In genomic region chr17:43567992-43568888, GRCm38 (mm10) we compare ENCODE assay signal across 8 mouse cellular contexts. TPM values are rescaled to one million over a fixed set of nuclear protein-coding genes. Genes with fewer than 3 reads are reported as not detected.
DNase-seq lines count a peak whose midpoint lies in the region; ATAC-seq and TF ChIP-seq lines count a peak whose summit lies in the region.

Gene Pla2g7, plus strand, starts transcription at chr17:43568098.

- peak within 1 kb of the TSS; percentile 79 for H3K4me2 ChIP-seq in embryonic facial prominence, embryonic 12.5 days (replicated peaks)
- H3K4me2 ChIP-seq in limb, embryonic 14.5 days (replicated peaks; ENCODE audit: low read depth, low read length, severe bottlenecking) = peak within 1 kb of the TSS; percentile 74
- peak within 1 kb of the TSS; percentile 90 for H3K4me2 ChIP-seq in midbrain, postnatal 0 days (ENCODE audit: low read depth, low read length, poor library complexity, severe bottlenecking)

- H3K27me3 ChIP-seq in embryonic facial prominence, embryonic 12.5 days = no peaks in the 10 kb centered on the region
- H3K27me3 ChIP-seq in heart, adult 2 months (ENCODE audit: control insufficient read depth, insufficient read depth, low read length) = no peaks in the 10 kb centered on the region
- no peaks in the 10 kb centered on the region for H3K27me3 ChIP-seq in kidney, adult 2 months (replicated peaks; ENCODE audit: control insufficient read depth, insufficient read depth, low read length)
- no peaks in the 10 kb centered on the region for H3K27me3 ChIP-seq in limb, embryonic 14.5 days (ENCODE audit: control insufficient read depth, insufficient read depth, low read length)
- no peaks in the 10 kb centered on the region for H3K27me3 ChIP-seq in midbrain, postnatal 0 days (ENCODE audit: insufficient read depth, low read length)
- no peaks in the 10 kb centered on the region; the same call in 1 of the 2 replicates for H3K27me3 ChIP-seq in testis, adult 2 months (ENCODE audit: control insufficient read depth, insufficient read depth, low read length)

- TF ChIP-seq POLR2A in heart, adult 2 months (IDR thresholded peaks at IDR 0.05; ENCODE audit: insufficient read depth, low read depth, low read length) = peak; percentile 47; the same call in 1 of the 2 replicates
- no peak for TF ChIP-seq POLR2A in kidney, adult 2 months (IDR thresholded peaks at IDR 0.05; ENCODE audit: low read depth, low read length)
- no peak for TF ChIP-seq POLR2A in limb, embryonic 14.5 days (IDR thresholded peaks at IDR 0.05; ENCODE audit: borderline replicate concordance, extremely low read depth, insufficient read depth, insufficient read length)
- TF ChIP-seq POLR2A in testis, adult 2 months (IDR thresholded peaks at IDR 0.05; ENCODE audit: control insufficient read depth, low read depth, low read length) = peak; percentile 45; the same call in 1 of the 2 replicates

- peak; percentile 22 for DNase-seq in ovary, postnatal 14 days (ENCODE audit: low spot score)
- DNase-seq in ovary, adult 18-20 months (ENCODE audit: low spot score) = no peak
- DNase-seq in heart, adult 2 months = peak; percentile 60
- peak; percentile 38 for DNase-seq in kidney, adult 2 months
- DNase-seq in limb, embryonic 14.5 days (ENCODE audit: low spot score) = peak; percentile 18
- DNase-seq in midbrain, postnatal 0 days (ENCODE audit: low spot score) = peak; percentile 58

- no peaks in the 10 kb centered on the region for H3K36me3 ChIP-seq in embryonic facial prominence, embryonic 12.5 days
- H3K36me3 ChIP-seq in heart, adult 2 months (ENCODE audit: control insufficient read depth, insufficient read depth, low read length) = no peaks in the 10 kb centered on the region
- no peaks in the 10 kb centered on the region for H3K36me3 ChIP-seq in kidney, adult 2 months (ENCODE audit: control insufficient read depth, insufficient read depth, low read length)
- H3K36me3 ChIP-seq in limb, embryonic 14.5 days (ENCODE audit: control insufficient read depth, insufficient read depth, low read length) = no peaks in the 10 kb centered on the region
- H3K36me3 ChIP-seq in midbrain, postnatal 0 days (ENCODE audit: insufficient read depth, low read length) = no peaks in the 10 kb centered on the region
- H3K36me3 ChIP-seq in testis, adult 2 months (ENCODE audit: control insufficient read depth, insufficient read depth, low read length) = no peaks in the 10 kb centered on the region

- H3K4me1 ChIP-seq in embryonic facial prominence, embryonic 12.5 days = peaks cover 7% of the 10 kb centered on the region; the same call in 1 of the 2 replicates
- H3K4me1 ChIP-seq in heart, adult 2 months (ENCODE audit: control insufficient read depth, insufficient read depth, low read length) = no peaks in the 10 kb centered on the region
- no peaks in the 10 kb centered on the region for H3K4me1 ChIP-seq in kidney, adult 2 months (ENCODE audit: control insufficient read depth, insufficient read depth, low read length)
- H3K4me1 ChIP-seq in limb, embryonic 14.5 days (ENCODE audit: control insufficient read depth, insufficient read depth, low read length) = peaks cover 4% of the 10 kb centered on the region; the same call in 1 of the 2 replicates
- H3K4me1 ChIP-seq in midbrain, postnatal 0 days (ENCODE audit: insufficient read depth, low read length) = no peaks in the 10 kb centered on the region
- peaks cover 5% of the 10 kb centered on the region for H3K4me1 ChIP-seq in testis, adult 2 months (ENCODE audit: control insufficient read depth, insufficient read depth, low read length)

- WGBS in embryonic facial prominence, embryonic 12.5 days = under 1% methylated on average over 34 of the region's 34 CpGs
- 2% methylated on average over 34 of the region's 34 CpGs for WGBS in heart, adult 2 months
- WGBS in kidney, adult 2 months = under 1% methylated on average over 34 of the region's 34 CpGs
- WGBS in limb, embryonic 14.5 days = 1% methylated on average over 34 of the region's 34 CpGs
- 1% methylated on average over 34 of the region's 34 CpGs for WGBS in midbrain, postnatal 0 days

- H3K79me2 ChIP-seq in heart, adult 2 months (replicated peaks; ENCODE audit: control insufficient read depth, insufficient read depth, low read length) = no peaks in the 10 kb centered on the region

- no peaks in the 10 kb centered on the region for H3K9me3 ChIP-seq in embryonic facial prominence, embryonic 12.5 days
- H3K9me3 ChIP-seq in limb, embryonic 14.5 days (ENCODE audit: control insufficient read depth, low read length) = no peaks in the 10 kb centered on the region
- no peaks in the 10 kb centered on the region for H3K9me3 ChIP-seq in midbrain, postnatal 0 days (ENCODE audit: low read length)

- TF ChIP-seq CTCF in heart, adult 2 months (IDR thresholded peaks at IDR 0.05) = no peak
- TF ChIP-seq CTCF in kidney, adult 2 months (conservative IDR thresholded peaks at IDR 0.05; ENCODE audit: insufficient read depth, insufficient read length, low read depth, low read length) = no peak
- TF ChIP-seq CTCF in midbrain, postnatal 0 days (IDR thresholded peaks at IDR 0.05) = no peak
- TF ChIP-seq CTCF in testis, adult 2 months (IDR thresholded peaks at IDR 0.05; ENCODE audit: control insufficient read depth, insufficient read depth, insufficient replicate concordance, low read depth, low read length) = no peak

- intact Hi-C loops in heart, adult 2 months (cut with DNase I) = no loop called here

- H3K4me3 ChIP-seq in embryonic facial prominence, embryonic 12.5 days = peak within 1 kb of the TSS; percentile 46
- H3K4me3 ChIP-seq in heart, adult 2 months = peak within 1 kb of the TSS; percentile 50
- peak within 1 kb of the TSS; percentile 47 for H3K4me3 ChIP-seq in kidney, adult 2 months (ENCODE audit: insufficient read depth, low read depth, low read length)
- H3K4me3 ChIP-seq in limb, embryonic 14.5 days (replicated peaks; ENCODE audit: low read length) = peak within 1 kb of the TSS; percentile 42
- H3K4me3 ChIP-seq in midbrain, postnatal 0 days (ENCODE audit: low read depth, low read length) = peak within 1 kb of the TSS; percentile 42
- peak within 1 kb of the TSS; percentile 75 for H3K4me3 ChIP-seq in testis, adult 2 months (ENCODE audit: control insufficient read depth, low read depth, low read length)

- no peak within 1 kb of the TSS; the same call in 1 of the 2 replicates for H3K27ac ChIP-seq in embryonic facial prominence, embryonic 12.5 days
- H3K27ac ChIP-seq in heart, adult 2 months = peak within 1 kb of the TSS; percentile 31; the same call in 1 of the 2 replicates
- 0 out of 2 replicates have a peak within 1 kb of the TSS, but pooled peaks have one; percentile 18 for H3K27ac ChIP-seq in kidney, adult 2 months (ENCODE audit: insufficient read depth, low read depth, low read length)
- H3K27ac ChIP-seq in limb, embryonic 14.5 days (replicated peaks; ENCODE audit: low read depth, low read length) = no peak within 1 kb of the TSS
- no peak within 1 kb of the TSS for H3K27ac ChIP-seq in midbrain, postnatal 0 days (ENCODE audit: low read depth, low read length)
- H3K27ac ChIP-seq in testis, adult 2 months (ENCODE audit: control insufficient read depth, insufficient read depth, low read depth, low read length) = peak within 1 kb of the TSS; percentile 54

- H3K9ac ChIP-seq in embryonic facial prominence, embryonic 12.5 days = peak within 1 kb of the TSS; percentile 48
- H3K9ac ChIP-seq in heart, adult 2 months (ENCODE audit: low read depth, low read length) = peak within 1 kb of the TSS; percentile 52
- peak within 1 kb of the TSS; percentile 60 for H3K9ac ChIP-seq in limb, embryonic 14.5 days (ENCODE audit: low read depth, low read length, severe bottlenecking)
- peak within 1 kb of the TSS; percentile 51 for H3K9ac ChIP-seq in midbrain, postnatal 0 days (replicated peaks; ENCODE audit: low read length, poor library complexity, severe bottlenecking)

- peak; percentile 89 for ATAC-seq in embryonic facial prominence, embryonic 12.5 days (ENCODE audit: insufficient number of reproducible peaks, insufficient read depth, low FRiP score, low TSS enrichment)
- ATAC-seq in limb, embryonic 14.5 days (ENCODE audit: low FRiP score, low read depth) = peak; percentile 82
- peak; percentile 80 for ATAC-seq in midbrain, postnatal 0 days (ENCODE audit: low FRiP score)

- no peak for TF ChIP-seq EP300 in heart, adult 2 months (IDR thresholded peaks at IDR 0.05; ENCODE audit: insufficient read depth, low read depth, low read length)

RNA-seq across cellular contexts. Expression of gene Pla2g7, which starts in this region (rescaled TPM):
- polyA plus RNA-seq in embryonic facial prominence, embryonic 12.5 days (2016; fragmentation: Nextera tagmentation; extraction: Ambion mirVana) = 7.3 and 8.5 TPM in 2 replicates
- 1 to 10 TPM; 5.8 to 6.2 TPM for total RNA-seq in heart, adult 2 months (2021)
- polyA plus RNA-seq in heart, adult 2 months (2012; rRNA removed) = 3.5 and 5.3 TPM in 2 replicates
- 12.9 and 13.4 TPM in 2 replicates for polyA plus RNA-seq in kidney, adult 2 months (2012; rRNA removed)
- polyA plus RNA-seq in limb, embryonic 14.5 days (2012; rRNA removed) = 4.2 and 5.5 TPM in 2 replicates
- 9.3 and 11.3 TPM in 2 replicates for polyA plus RNA-seq in limb, embryonic 14.5 days (2014; fragmentation: Nextera tagmentation; extraction: Ambion mirVana)
- 49.7 and 49.8 TPM in 2 replicates for total RNA-seq in midbrain, postnatal 0 days (2014; rRNA removed)
- polyA plus RNA-seq in midbrain, postnatal 0 days (2015; fragmentation: Nextera tagmentation; extraction: Ambion mirVana) = 87.8 and 93.9 TPM in 2 replicates
- 8.6 and 14.8 TPM in 2 replicates for polyA plus RNA-seq in testis, adult 2 months (2012; rRNA removed)

Comparison
In these comparisons a context has a peak if more than half of its experiments do, and no peak if none do; other contexts are left out.
1. H3K27ac ChIP-seq: peak in heart, adult 2 months (single experiment), kidney, adult 2 months (single experiment) and testis, adult 2 months (single experiment); none in embryonic facial prominence, embryonic 12.5 days (single experiment), limb, embryonic 14.5 days (single experiment) and midbrain, postnatal 0 days (single experiment).
2. POLR2A ChIP-seq: peak in heart, adult 2 months (single experiment) and testis, adult 2 months (single experiment); none in kidney, adult 2 months (single experiment) and limb, embryonic 14.5 days (single experiment).
3. Peak in every context shown above with its lines, with median percentiles within 50 percentile points of each other: ATAC-seq, H3K4me2 ChIP-seq, H3K4me3 ChIP-seq and H3K9ac ChIP-seq.